27 mouse cellular contexts compared by ENCODE assay signal in the genomic region with DNA sequence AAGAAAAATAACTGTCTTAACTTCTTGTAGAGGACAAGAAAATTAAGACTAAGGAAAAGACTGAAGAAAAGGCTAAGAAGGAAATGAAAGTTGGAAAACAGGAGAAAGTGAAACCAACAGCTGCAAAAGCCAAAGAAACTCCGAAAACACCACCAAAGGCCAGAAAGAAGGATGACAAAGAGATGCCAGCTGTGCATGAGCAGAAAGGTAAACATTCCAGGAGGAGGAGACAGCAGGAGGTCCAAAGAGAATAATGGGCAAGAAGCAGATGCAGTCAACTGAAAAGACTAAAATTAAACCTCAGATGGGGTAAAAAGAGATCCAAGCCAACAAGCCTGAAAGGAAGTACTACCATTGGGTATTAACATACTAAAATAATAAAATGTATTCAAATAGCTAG.
DNase-seq lines count a peak whose midpoint lies in the region; ATAC-seq lines count a peak whose summit lies in the region.
"Had no signal": no experiment of that assay in that cellular context is flagged by ENCODE, and none has a peak within 500 bp of the region (broad histone marks: within the 10 kb centered on the region; RNA-seq: fewer than 3 reads in every experiment).

No protein-coding gene starts in this region.

- no peak overlapping the region for H3K9ac ChIP-seq in midbrain, embryonic 11.5 days (ENCODE audit: low read length)
- H3K9ac ChIP-seq in midbrain, embryonic 16.5 days (ENCODE audit: low read depth, low read length), result no peak overlapping the region
- H3K9ac ChIP-seq: embryonic facial prominence, embryonic 13.5 days; forebrain, embryonic 13.5 days; heart, embryonic 15.5 days; hindbrain, embryonic 14.5 days; limb, embryonic 13.5 days; liver, embryonic 12.5 days; neural tube, embryonic 15.5 days had no signal

- no peaks in the 10 kb centered on the region for H3K27me3 ChIP-seq in midbrain, embryonic 11.5 days (ENCODE audit: control insufficient read depth, insufficient read depth, low read length)
- H3K27me3 ChIP-seq in midbrain, embryonic 16.5 days (ENCODE audit: control insufficient read depth, insufficient read depth, low read depth, low read length), result no peaks in the 10 kb centered on the region
- H3K27me3 ChIP-seq: embryonic facial prominence, embryonic 13.5 days; forebrain, embryonic 13.5 days; heart, embryonic 15.5 days; limb, embryonic 13.5 days; liver, embryonic 12.5 days; neural tube, embryonic 15.5 days had no signal

- H3K36me3 ChIP-seq in midbrain, embryonic 11.5 days (ENCODE audit: control insufficient read depth, insufficient read depth, low read length), result no peaks in the 10 kb centered on the region
- H3K36me3 ChIP-seq in midbrain, embryonic 16.5 days (ENCODE audit: control insufficient read depth, insufficient read depth, low read length), result no peaks in the 10 kb centered on the region
- H3K36me3 ChIP-seq: embryonic facial prominence, embryonic 13.5 days; limb, embryonic 13.5 days; liver, embryonic 12.5 days; neural tube, embryonic 15.5 days had no signal

- no peak overlapping the region for H3K4me2 ChIP-seq in midbrain, embryonic 11.5 days
- H3K4me2 ChIP-seq in midbrain, embryonic 16.5 days (ENCODE audit: low read length), result no peak overlapping the region
- H3K4me2 ChIP-seq: embryonic facial prominence, embryonic 13.5 days; forebrain, embryonic 13.5 days; heart, embryonic 15.5 days; hindbrain, embryonic 14.5 days; limb, embryonic 13.5 days; liver, embryonic 12.5 days; neural tube, embryonic 15.5 days had no signal

- no peaks in the 10 kb centered on the region for H3K4me1 ChIP-seq in midbrain, embryonic 11.5 days (ENCODE audit: control insufficient read depth, insufficient read depth, low read length)
- no peaks in the 10 kb centered on the region for H3K4me1 ChIP-seq in midbrain, embryonic 16.5 days (ENCODE audit: control insufficient read depth, insufficient read depth, low read length)
- H3K4me1 ChIP-seq: embryonic facial prominence, embryonic 13.5 days; forebrain, embryonic 13.5 days; heart, embryonic 15.5 days; limb, embryonic 13.5 days; liver, embryonic 12.5 days; neural tube, embryonic 15.5 days had no signal

- no peak overlapping the region for H3K27ac ChIP-seq in midbrain, embryonic 11.5 days (ENCODE audit: low read depth, low read length)
- H3K27ac ChIP-seq in midbrain, embryonic 16.5 days (ENCODE audit: low read length), result no peak overlapping the region
- H3K27ac ChIP-seq: embryonic facial prominence, embryonic 13.5 days; forebrain, embryonic 13.5 days; gastrocnemius, adult 2 months; heart, embryonic 15.5 days; hindbrain, embryonic 14.5 days; limb, embryonic 13.5 days; liver, embryonic 12.5 days; neural tube, embryonic 15.5 days had no signal

- H3K9me3 ChIP-seq in midbrain, embryonic 11.5 days (ENCODE audit: control insufficient read depth, low read length), result no peaks in the 10 kb centered on the region
- no peaks in the 10 kb centered on the region for H3K9me3 ChIP-seq in midbrain, embryonic 16.5 days (replicated peaks; ENCODE audit: control insufficient read depth, low read length, poor library complexity, severe bottlenecking)
- H3K9me3 ChIP-seq: embryonic facial prominence, embryonic 13.5 days; forebrain, embryonic 13.5 days; heart, embryonic 15.5 days; limb, embryonic 13.5 days; liver, embryonic 12.5 days; neural tube, embryonic 15.5 days had no signal

- WGBS in midbrain, embryonic 11.5 days, result 3% methylated on average over 1 of the region's 1 CpGs
- WGBS in midbrain, embryonic 16.5 days, result 9% methylated on average over 1 of the region's 1 CpGs

- no peak for DNase-seq in midbrain, embryonic 11.5 days (ENCODE audit: low spot score, missing footprints)
- peak; percentile 47 for DNase-seq in Muller cell, postnatal 12 days (ENCODE audit: inconsistent ontology term)
- DNase-seq in embryo, embryonic 10.5 days (ENCODE audit: low spot score), result peak; percentile 53
- DNase-seq in thymus, postnatal 36 days, result no peak
- DNase-seq in lung, postnatal 10 days, result no peak
- no peak for DNase-seq in frontal cortex, postnatal 14 days (ENCODE audit: low spot score in 2 of 2)
- DNase-seq: adrenal gland, postnatal 10 days; B cell, adult 2 months; cerebellum, adult 2 months; cerebellum, postnatal 36 days; gastrocnemius, adult 2 months; heart, postnatal 36 days; kidney, adult 2 months; kidney, postnatal 14 days; layer of hippocampus, postnatal 36 days; lung, adult 18-20 months; lung, postnatal 14 days; right cerebral cortex, postnatal 14 days had no signal

- no peak overlapping the region for H3K4me3 ChIP-seq in midbrain, embryonic 11.5 days (ENCODE audit: low read depth, low read length)
- H3K4me3 ChIP-seq in midbrain, embryonic 16.5 days (ENCODE audit: low read depth, low read length), result no peak overlapping the region
- H3K4me3 ChIP-seq: embryonic facial prominence, embryonic 13.5 days; forebrain, embryonic 13.5 days; gastrocnemius, adult 2 months; heart, embryonic 15.5 days; limb, embryonic 13.5 days; liver, embryonic 12.5 days; neural tube, embryonic 15.5 days had no signal

- ATAC-seq in midbrain, embryonic 11.5 days (ENCODE audit: low FRiP score), result 0 out of 2 replicates have a peak, but pooled peaks have one; percentile 30
- no peak for ATAC-seq in midbrain, embryonic 16.5 days
- ATAC-seq: forebrain, embryonic 13.5 days; inflammation-experienced regulatory T-cells, adult 6 months; liver, embryonic 12.5 days had no signal

Comparison
In these comparisons a context has a peak if more than half of its experiments do, and no peak if none do; other contexts are left out.
1. DNase-seq: peak in Muller cell, postnatal 12 days (single experiment) and embryo, embryonic 10.5 days (single experiment); none in midbrain, embryonic 11.5 days (single experiment), thymus, postnatal 36 days (0 of 2), lung, postnatal 10 days (single experiment) and frontal cortex, postnatal 14 days (0 of 2).